Comparison of ENCODE assay signal across 7 mouse cellular contexts in the genomic region with DNA sequence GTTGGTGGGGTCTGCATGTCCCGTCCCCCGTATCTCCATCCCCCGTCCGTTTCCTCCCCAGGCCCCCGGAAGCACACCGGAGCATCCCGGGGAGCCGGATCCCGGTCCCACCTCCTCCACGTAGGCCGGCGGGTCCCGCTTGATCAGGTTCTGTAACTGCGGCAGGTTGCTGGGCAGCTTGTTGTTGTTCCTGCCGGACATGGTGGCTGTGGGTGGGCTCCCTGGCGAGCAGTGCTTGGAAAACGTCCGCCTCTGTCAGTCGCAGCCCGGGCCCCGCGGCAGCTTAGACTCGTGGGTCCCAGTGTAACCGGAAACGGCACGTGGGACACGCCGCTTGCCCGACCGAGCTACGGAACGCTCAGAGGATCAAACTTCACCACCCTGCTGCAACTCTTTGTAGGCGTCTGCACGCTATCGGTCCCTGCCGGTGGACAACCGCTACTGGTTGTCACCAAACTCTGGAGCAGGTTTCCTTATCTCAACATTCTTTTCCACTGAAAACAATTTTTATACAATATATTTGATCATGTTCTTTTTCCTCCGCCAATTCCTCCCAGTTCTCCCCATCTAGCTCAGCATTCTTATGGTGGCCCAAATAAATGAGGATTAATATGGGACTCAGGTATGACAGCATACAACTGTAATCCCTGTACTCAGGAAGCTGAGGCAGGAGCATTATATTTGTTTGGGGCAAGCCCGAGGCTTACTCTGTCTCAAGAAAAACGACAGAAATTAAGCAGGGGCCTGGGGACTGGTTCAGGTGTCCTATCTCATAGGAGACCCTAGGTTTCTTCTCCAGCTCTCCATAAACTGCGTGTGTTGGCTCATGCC. TPM values are rescaled to one million over a fixed set of nuclear protein-coding genes. Genes with fewer than 3 reads are reported as not detected.
DNase-seq lines count a peak whose midpoint lies in the region; ATAC-seq lines count a peak whose summit lies in the region.

Gene Sdad1, minus strand, starts transcription at position 799 of the 831 bp plus-strand sequence.

- DNase-seq in adrenal gland, postnatal 10 days = peak; percentile 93
- DNase-seq in embryonic facial prominence, embryonic 10.5 days (ENCODE audit: low spot score) = peak; percentile 94
- peak; percentile 93 for DNase-seq in kidney, adult 11 months
- DNase-seq in limb, embryonic 10.5 days (ENCODE audit: low spot score) = peak; percentile 93
- peak; percentile 69 for DNase-seq in spleen, adult 12 weeks (ENCODE audit: low spot score)

- H3K27me3 ChIP-seq in embryonic facial prominence, embryonic 10.5 days (replicated peaks; ENCODE audit: low read depth, poor library complexity, severe bottlenecking) = no peaks in the 10 kb centered on the region
- H3K27me3 ChIP-seq in limb, embryonic 10.5 days (ENCODE audit: low read depth, poor library complexity, severe bottlenecking) = no peaks in the 10 kb centered on the region
- H3K27me3 ChIP-seq in midbrain, embryonic 13.5 days = no peaks in the 10 kb centered on the region

- H3K4me1 ChIP-seq in embryonic facial prominence, embryonic 10.5 days = peaks cover 12% of the 10 kb centered on the region
- peaks cover 18% of the 10 kb centered on the region for H3K4me1 ChIP-seq in limb, embryonic 10.5 days
- H3K4me1 ChIP-seq in midbrain, embryonic 13.5 days (replicated peaks) = peaks cover 15% of the 10 kb centered on the region

- H3K9ac ChIP-seq in midbrain, embryonic 13.5 days (replicated peaks) = peak within 1 kb of the TSS; percentile 74

- WGBS in embryonic facial prominence, embryonic 10.5 days = 2% methylated on average over 41 of the region's 41 CpGs
- 3% methylated on average over 41 of the region's 41 CpGs for whole genome bisulfite sequencing in limb, embryonic 10.5 days
- WGBS in midbrain, embryonic 13.5 days = 3% methylated on average over 41 of the region's 41 CpGs

- peaks cover 30% of the 10 kb centered on the region for H3K36me3 ChIP-seq in embryonic facial prominence, embryonic 10.5 days (replicated peaks)
- H3K36me3 ChIP-seq in limb, embryonic 10.5 days = peaks cover 30% of the 10 kb centered on the region
- H3K36me3 ChIP-seq in midbrain, embryonic 13.5 days = peaks cover 18% of the 10 kb centered on the region

- H3K4me3 ChIP-seq in embryonic facial prominence, embryonic 10.5 days = peak within 1 kb of the TSS; percentile 84
- H3K4me3 ChIP-seq in limb, embryonic 10.5 days = peak within 1 kb of the TSS; percentile 90
- H3K4me3 ChIP-seq in midbrain, embryonic 13.5 days (replicated peaks) = peak within 1 kb of the TSS; percentile 91

- no peaks in the 10 kb centered on the region for H3K9me3 ChIP-seq in embryonic facial prominence, embryonic 10.5 days
- H3K9me3 ChIP-seq in limb, embryonic 10.5 days (replicated peaks) = no peaks in the 10 kb centered on the region
- H3K9me3 ChIP-seq in midbrain, embryonic 13.5 days = no peaks in the 10 kb centered on the region

- ATAC-seq in granulocyte monocyte progenitor cell, adult 5-6 weeks (replicated peaks; ENCODE audit: poor library complexity, severe bottlenecking) = peak; percentile 94
- ATAC-seq in midbrain, embryonic 13.5 days = peak; percentile 95

- H3K4me2 ChIP-seq in midbrain, embryonic 13.5 days (replicated peaks) = peak within 1 kb of the TSS; percentile 84

- H3K27ac ChIP-seq in embryonic facial prominence, embryonic 10.5 days (replicated peaks) = peak within 1 kb of the TSS; percentile 84
- H3K27ac ChIP-seq in limb, embryonic 10.5 days = peak within 1 kb of the TSS; percentile 91
- H3K27ac ChIP-seq in midbrain, embryonic 13.5 days = peak within 1 kb of the TSS; percentile 44; the same call in 1 of the 2 replicates

RNA-seq across cellular contexts. Expression of gene Sdad1, which starts in this region (rescaled TPM):
- total RNA-seq in adrenal gland, postnatal 10 days (2021) = 10 to 100 TPM; 32.1 to 36.0 TPM
- polyA plus RNA-seq in embryonic facial prominence, embryonic 10.5 days (2016; fragmentation: Nextera tagmentation; extraction: Ambion mirVana) = 53.2 and 55.9 TPM in 2 replicates
- 41.2 and 46.9 TPM in 2 replicates for total RNA-seq in granulocyte monocyte progenitor cell, adult 5-6 weeks (2014; fragmentation: Nextera tagmentation)
- 67.5 and 84.2 TPM in 2 replicates for total RNA-seq in granulocyte monocyte progenitor cell, adult 5-6 weeks (2017)
- polyA plus RNA-seq in limb, embryonic 10.5 days (2016; fragmentation: Nextera tagmentation; extraction: Ambion mirVana) = 55.6 and 61.0 TPM in 2 replicates
- polyA plus RNA-seq in midbrain, embryonic 13.5 days (2015; fragmentation: Nextera tagmentation; extraction: Ambion mirVana) = 32.6 and 34.2 TPM in 2 replicates

Comparison
In these comparisons a context has a peak if more than half of its experiments do, and no peak if none do; other contexts are left out.
1. Peak in every context shown above with its lines: DNase-seq, ATAC-seq, H3K4me3 ChIP-seq and H3K27ac ChIP-seq.